Mouse (Mus musculus) kidney, embryonic 14.5 days (tissue): ENCODE measurements at regions not wholly inside any gene's neighbourhood (a gene's known extent, or its start where the extent isn't known, plus 50 kb on each side); places are given as distances from the start of the nearest gene placed in this dataset.

Experiments used
- ATAC-seq: fragments of 200-750 bp; cut with Nextera tagmentation; 2 replicates; pipeline ENCODE4 v1.8.0; 2017; ENCODE audit warnings: moderate number of reproducible peaks, mild to moderate bottlenecking, moderate TSS enrichment, moderate library complexity; ENCODE audit not compliant: low FRiP score, low TSS enrichment
- H3K27ac ChIP-seq: fragments of 300-500 bp; sonication (generic); 2 replicates; pipeline ENCODE4 v1.5.1; 2014; ENCODE audit warnings: low read depth, mild to moderate bottlenecking, low read length, moderate library complexity, mixed read lengths
- H3K27me3 ChIP-seq: fragments of 300-500 bp; sonication (generic); 2 replicates; pipeline ENCODE4 v1.6.1; 2014; ENCODE audit warnings: mild to moderate bottlenecking, low read length; ENCODE audit not compliant: control insufficient read depth, insufficient read depth
- H3K36me3 ChIP-seq: fragments of 300-500 bp; sonication (generic); 2 replicates; pipeline ENCODE4 v1.6.1; 2014; ENCODE audit warnings: low read length, mixed read lengths; ENCODE audit not compliant: control insufficient read depth, insufficient read depth
- H3K4me1 ChIP-seq: fragments of 300-500 bp; sonication (generic); 2 replicates; pipeline ENCODE4 v1.6.1; 2014; ENCODE audit warnings: low read length, mixed read lengths; ENCODE audit not compliant: control insufficient read depth, insufficient read depth
- H3K4me2 ChIP-seq: fragments of 300-500 bp; sonication (generic); replicated peaks from 2 replicates; pipeline ENCODE4 v1.6.1; 2014; ENCODE audit warnings: low read depth, mild to moderate bottlenecking, low read length
- H3K4me3 ChIP-seq: fragments of 300-500 bp; sonication (generic); 2 replicates; pipeline ENCODE4 v1.5.1; 2014; ENCODE audit warnings: mild to moderate bottlenecking, low read length
- H3K9ac ChIP-seq: fragments of 300-500 bp; sonication (generic); 2 replicates; pipeline ENCODE4 v1.6.1; 2014; ENCODE audit warnings: low read depth, mild to moderate bottlenecking, low read length, moderate library complexity
- H3K9me3 ChIP-seq: fragments of 300-500 bp; sonication (generic); 2 replicates; pipeline ENCODE4 v1.6.1; 2016; ENCODE audit warnings: low read length; ENCODE audit not compliant: control insufficient read depth
- WGBS: fragments of 180-500 bp; shearing (Covaris S2); extraction: QIAGEN DNeasy Blood & Tissue Kit; methylation state at CpG from one replicate; pipeline ENCODE4 v1.1.7; 2014; 5-methylcytosine and 5-hydroxymethylcytosine counted together

DNA sequence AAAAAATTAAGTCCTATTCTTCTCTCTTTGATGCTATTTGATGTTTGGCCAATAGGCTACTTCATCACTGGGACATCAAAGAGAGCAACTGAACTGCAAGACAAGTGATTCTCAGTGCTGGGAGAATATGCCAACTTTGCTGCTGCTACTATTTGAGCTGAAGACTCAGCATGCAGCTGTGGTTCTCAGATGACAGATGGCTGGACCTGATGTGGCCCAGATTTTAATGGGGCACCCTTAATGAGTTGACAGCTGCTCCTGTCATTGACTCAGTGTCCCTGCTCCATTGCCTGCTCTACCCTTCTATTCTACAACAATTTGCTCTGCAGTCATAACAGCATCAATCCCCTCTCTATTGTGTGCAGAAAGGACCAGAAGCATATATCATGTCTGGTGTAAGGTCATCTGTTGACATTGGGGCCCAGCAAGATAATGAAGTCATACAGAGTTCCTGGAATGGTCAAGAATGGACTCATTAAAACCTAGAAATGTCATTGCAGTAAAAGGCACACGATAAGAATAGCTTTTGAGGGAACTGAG is 231.1 kb upstream of the Auts2 start:
- H3K9ac ChIP-seq: no peak overlapping the region
- H3K4me3 ChIP-seq: no peak overlapping the region
- no peak for ATAC-seq
- H3K27ac ChIP-seq: no peak overlapping the region
- H3K4me1 ChIP-seq: no peaks in the 10 kb centered on the region
- no peak overlapping the region for H3K4me2 ChIP-seq
- H3K36me3 ChIP-seq: no peaks in the 10 kb centered on the region
- H3K27me3 ChIP-seq: no peaks in the 10 kb centered on the region
- 76% methylated on average over 1 of the region's 1 CpGs for WGBS
- H3K9me3 ChIP-seq: no peaks in the 10 kb centered on the region

GRCm38 (mm10) chr5:132760396-132760795 is 217.3 kb upstream of the Auts2 start:
- no peak overlapping the region for H3K4me3 ChIP-seq
- ATAC-seq: no peak
- H3K36me3 ChIP-seq: no peaks in the 10 kb centered on the region
- H3K4me2 ChIP-seq: no peak overlapping the region
- H3K9me3 ChIP-seq: no peaks in the 10 kb centered on the region
- no peaks in the 10 kb centered on the region for H3K4me1 ChIP-seq
- H3K27ac ChIP-seq: no peak overlapping the region
- 53% methylated on average over 4 of the region's 4 CpGs for WGBS
- H3K9ac ChIP-seq: no peak overlapping the region
- no peaks in the 10 kb centered on the region for H3K27me3 ChIP-seq

- ATAC-seq: no peak
- Histone ChIP-seq H3K27ac (no peak overlapping the region), H3K27me3 (no peaks in the 10 kb centered on the region), H3K4me1 (no peaks in the 10 kb centered on the region), H3K4me3 (no peak overlapping the region), H3K9me3 (no peaks in the 10 kb centered on the region), H3K4me2 (no peak overlapping the region), H3K9ac (no peak overlapping the region), H3K36me3 (no peaks in the 10 kb centered on the region)
- whole genome bisulfite sequencing: 64% methylated on average over 6 of the region's 6 CpGs
Measured at GRCm38 (mm10) chr5:132759751-132760150, 216.6 kb upstream of the Auts2 start.

- no peaks in the 10 kb centered on the region for H3K4me1 ChIP-seq
- no peaks in the 10 kb centered on the region for H3K36me3 ChIP-seq
- no peak overlapping the region for H3K27ac ChIP-seq
- H3K4me2 ChIP-seq: no peak overlapping the region
- no peak overlapping the region for H3K4me3 ChIP-seq
- no peaks in the 10 kb centered on the region for H3K27me3 ChIP-seq
- H3K9me3 ChIP-seq: no peaks in the 10 kb centered on the region
- ATAC-seq: no peak
- no peak overlapping the region for H3K9ac ChIP-seq
- 60% methylated on average over 10 of the region's 10 CpGs for WGBS
Measured at GRCm38 (mm10) chr5:132758941-132759340, 215.8 kb upstream of the Auts2 start.

DNA sequence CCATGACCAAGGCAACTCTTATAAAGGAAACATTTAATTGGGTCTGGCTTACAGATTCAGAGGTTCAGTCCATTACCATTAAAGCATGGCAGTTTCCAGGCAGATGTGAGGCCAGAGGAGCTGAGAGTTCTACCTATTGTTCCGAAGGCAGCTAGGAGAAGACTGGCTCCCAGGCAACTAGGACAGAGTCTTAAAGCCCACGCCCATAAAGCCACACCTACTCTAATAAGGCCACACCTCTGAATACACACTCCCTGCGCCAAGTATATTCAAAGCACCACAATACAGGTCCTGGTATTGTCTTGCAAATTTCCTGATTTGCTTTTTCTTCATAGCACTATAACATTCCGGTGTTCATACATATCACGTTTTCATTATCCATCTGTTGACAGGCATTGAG is 194.8 kb upstream of the Auts2 start:
- Histone ChIP-seq H3K9me3 (no peaks in the 10 kb centered on the region), H3K27ac (no peak overlapping the region), H3K27me3 (no peaks in the 10 kb centered on the region), H3K9ac (no peak overlapping the region), H3K4me1 (no peaks in the 10 kb centered on the region), H3K4me2 (no peak overlapping the region), H3K36me3 (no peaks in the 10 kb centered on the region), H3K4me3 (no peak overlapping the region)
- no peak for ATAC-seq
- WGBS: 84% methylated on average over 5 of the region's 5 CpGs

GRCm38 (mm10) chr5:132728689-132729189 is 185.6 kb upstream of the Auts2 start:
- H3K27me3 ChIP-seq: no peaks in the 10 kb centered on the region
- no peak overlapping the region for H3K9ac ChIP-seq
- WGBS: 52% methylated on average over 10 of the region's 10 CpGs
- no peak overlapping the region for H3K4me3 ChIP-seq
- no peaks in the 10 kb centered on the region for H3K36me3 ChIP-seq
- no peak overlapping the region for H3K27ac ChIP-seq
- no peak overlapping the region for H3K4me2 ChIP-seq
- no peaks in the 10 kb centered on the region for H3K4me1 ChIP-seq
- H3K9me3 ChIP-seq: no peaks in the 10 kb centered on the region
- ATAC-seq: no peak

GRCm38 (mm10) chr5:132724467-132724866 is 181.3 kb upstream of the Auts2 start:
- H3K4me1 ChIP-seq: no peaks in the 10 kb centered on the region
- no peak overlapping the region for H3K27ac ChIP-seq
- H3K36me3 ChIP-seq: no peaks in the 10 kb centered on the region
- 62% methylated on average over 2 of the region's 2 CpGs for WGBS
- no peak for ATAC-seq
- peaks cover 4% of the 10 kb centered on the region; the same call in 1 of the 2 replicates for H3K27me3 ChIP-seq
- H3K9ac ChIP-seq: no peak overlapping the region
- no peak overlapping the region for H3K4me3 ChIP-seq
- no peak overlapping the region for H3K4me2 ChIP-seq
- no peaks in the 10 kb centered on the region for H3K9me3 ChIP-seq

- no peak for ATAC-seq
- Histone ChIP-seq H3K36me3 (no peaks in the 10 kb centered on the region), H3K27ac (no peak overlapping the region), H3K9me3 (peaks cover 6% of the 10 kb centered on the region; the same call in 1 of the 2 replicates), H3K4me2 (no peak overlapping the region), H3K4me1 (no peaks in the 10 kb centered on the region), H3K4me3 (no peak overlapping the region), H3K27me3 (no peaks in the 10 kb centered on the region), H3K9ac (no peak overlapping the region)
- WGBS: 64% methylated on average over 4 of the region's 4 CpGs
Measured at GRCm38 (mm10) chr5:132710301-132710700, 167.2 kb upstream of the Auts2 start.

DNA sequence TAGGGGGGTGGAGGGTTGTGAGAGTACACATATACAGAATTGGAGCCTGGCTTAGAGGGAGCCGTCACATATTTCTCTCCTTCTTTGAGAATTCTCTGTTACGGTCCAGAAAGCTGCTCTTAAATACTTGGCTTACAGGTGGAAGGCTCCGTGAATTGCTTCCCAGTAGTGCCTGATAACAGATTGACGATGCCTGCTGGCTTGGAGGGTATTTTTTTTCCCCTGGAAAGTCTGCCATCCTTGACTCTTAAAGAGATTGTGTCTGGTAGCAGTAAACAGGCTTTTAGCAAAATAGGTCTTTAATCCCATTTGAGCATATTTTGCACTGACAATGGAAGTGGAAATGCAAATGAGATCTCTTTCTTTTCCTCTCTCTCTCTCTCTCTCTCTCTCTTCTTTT is 164.4 kb upstream of the Auts2 start:
- ATAC-seq: no peak
- 64% methylated on average over 4 of the region's 4 CpGs for WGBS
- Histone ChIP-seq H3K27me3 (no peaks in the 10 kb centered on the region), H3K36me3 (no peaks in the 10 kb centered on the region), H3K9ac (no peak overlapping the region), H3K4me3 (no peak overlapping the region), H3K4me1 (0 out of 2 replicates have a peak, but pooled peaks cover 4% of the 10 kb centered on the region), H3K27ac (no peak overlapping the region), H3K9me3 (peaks cover 3% of the 10 kb centered on the region; the same call in 1 of the 2 replicates), H3K4me2 (no peak overlapping the region)
